Mouse (Mus musculus) heart, adult 2 months (tissue): ENCODE measurements around the gene Inafm2. TPM values are rescaled to one million over a fixed set of nuclear protein-coding genes. Genes with fewer than 3 reads are reported as not detected.

Experiments
- DNase-seq, 2 experiments: peaks; one replicate each; pipeline ENCODE4 v3.0.0; 2021
- H3K27ac ChIP-seq: fragments of 200-600 bp; 2 replicates; pipeline ENCODE4 v1.8.1; 2022
- H3K27me3 ChIP-seq: fragments of 200-500 bp; 2 replicates; pipeline ENCODE4 v1.6.1; 2012; ENCODE audit warnings: mild to moderate bottlenecking, low read length, inconsistent platforms, mixed read lengths; ENCODE audit not compliant: control insufficient read depth, insufficient read depth
- H3K36me3 ChIP-seq: fragments of 200-500 bp; 2 replicates; pipeline ENCODE4 v1.6.1; 2012; ENCODE audit warnings: low read length, inconsistent platforms; ENCODE audit not compliant: control insufficient read depth, insufficient read depth
- H3K4me1 ChIP-seq: fragments of 200-500 bp; 2 replicates; pipeline ENCODE4 v1.6.1; 2011; ENCODE audit warnings: low read length; ENCODE audit not compliant: control insufficient read depth, insufficient read depth
- H3K4me3 ChIP-seq: fragments of 200-600 bp; 2 replicates; pipeline ENCODE4 v1.8.1; 2022
- H3K79me2 ChIP-seq: fragments of 200-500 bp; replicated peaks from 2 replicates; pipeline ENCODE4 v1.6.1; 2012; ENCODE audit warnings: mild to moderate bottlenecking, inconsistent platforms, low read length, moderate library complexity, mixed read lengths; ENCODE audit not compliant: control insufficient read depth, insufficient read depth
- H3K9ac ChIP-seq: fragments of 200-500 bp; 2 replicates; pipeline ENCODE4 v1.6.1; 2012; ENCODE audit warnings: low read depth, mild to moderate bottlenecking, control low read depth, inconsistent platforms, low read length, mixed read lengths
- CTCF ChIP-seq: fragments of 200-600 bp; IDR thresholded peaks from 2 replicates; pipeline ENCODE4 v1.8.1; 2022; ENCODE audit warnings: antibody characterized with exemption, mild to moderate bottlenecking, moderate library complexity
- EP300 ChIP-seq: fragments of 200-500 bp; IDR thresholded peaks from 2 replicates; pipeline ENCODE4 v1.6.1; 2011; ENCODE audit warnings: low read depth, low read length, control low read depth; ENCODE audit not compliant: insufficient read depth
- POLR2A ChIP-seq: fragments of 200-500 bp; IDR thresholded peaks from 2 replicates; pipeline ENCODE4 v1.6.1; 2011; ENCODE audit warnings: mild to moderate bottlenecking, low read depth, low read length, control low read depth; ENCODE audit not compliant: insufficient read depth
- WGBS: fragments of 180-500 bp; shearing (Covaris S2); methylation state at CpG from one replicate; pipeline ENCODE4 v1.1.7; 2018; 5-methylcytosine and 5-hydroxymethylcytosine counted together
- intact Hi-C: fragments of 180-260 bp; cut with DNase I; formaldehyde crosslinking; loops from one replicate; pipeline ENCODE4 v1.15.1; 2025
- polyA plus RNA-seq: library from polyadenylated mRNA; depleted of rRNA; stranded (reverse); fragments of >200 nt; gene quantifications from 2 replicates; pipeline ENCODE4 v1.2.3, GENCODE M21; 2012
- total RNA-seq, 2 experiments: library from RNA; stranded (reverse); gene quantifications; 2 replicates each; pipeline ENCODE4 v1.2.3; 2021

The Inafm2 gene
- total and polyA plus RNA-seq, 3 experiments: 8.8 to 34.9 (median 31.8) TPM

GRCm38 (mm10) chr2:118759828-118760227, 14.3 kb downstream of the Inafm2 start:
- peak in 1 of 2 experiments; percentile 61 for DNase-seq
- Histone ChIP-seq H3K36me3 (peaks cover 3% of the 10 kb centered on the region; the same call in 1 of the 2 replicates), H3K79me2 (no peaks in the 10 kb centered on the region), H3K27ac (no peak overlapping the region; the same call in 1 of the 2 replicates), H3K4me1 (peaks cover 19% of the 10 kb centered on the region), H3K9ac (peak overlapping the region; percentile 18; the same call in 1 of the 2 replicates), H3K4me3 (no peak overlapping the region), H3K27me3 (no peaks in the 10 kb centered on the region)
- TF ChIP-seq CTCF (peak; percentile 75), EP300 (no peak)
- intact Hi-C loops: loop anchor here (1.0 to 10.0 kb wide), 4 partner anchors 13 to 425 kb away; partner anchors contain the start of gene Ivd
- 26% methylated on average over 8 of the region's 8 CpGs for WGBS

GRCm38 (mm10) chr2:118760311-118761025, 14.9 kb downstream of the Inafm2 start:
- intact Hi-C loops: loop anchor here (1.0 to 10.0 kb wide), 3 partner anchors 13 to 424 kb away; partner anchors contain the start of gene Ivd
- Histone ChIP-seq H3K27ac (peak overlapping the region; percentile 92), H3K4me1 (peaks cover 19% of the 10 kb centered on the region), H3K9ac (peak overlapping the region; percentile 84; the same call in 1 of the 2 replicates), H3K79me2 (no peaks in the 10 kb centered on the region), H3K27me3 (no peaks in the 10 kb centered on the region), H3K4me3 (no peak overlapping the region), H3K36me3 (peaks cover 3% of the 10 kb centered on the region; the same call in 1 of the 2 replicates)
- no peak for DNase-seq
- WGBS: 72% methylated on average over 11 of the region's 11 CpGs
- no peak for TF ChIP-seq EP300
- TF ChIP-seq POLR2A: no peak
- no peak for TF ChIP-seq CTCF

- Histone ChIP-seq H3K9ac (peak overlapping the region; percentile 84), H3K79me2 (no peaks in the 10 kb centered on the region), H3K27me3 (no peaks in the 10 kb centered on the region), H3K27ac (peak overlapping the region; percentile 92), H3K36me3 (peaks cover 3% of the 10 kb centered on the region; the same call in 1 of the 2 replicates), H3K4me3 (peak overlapping the region; percentile 56), H3K4me1 (peaks cover 19% of the 10 kb centered on the region)
- DNase-seq: no peak
- no peak for TF ChIP-seq EP300
- TF ChIP-seq POLR2A: no peak
- peak; percentile 49 for TF ChIP-seq CTCF
- intact Hi-C loops: loop anchor here (5.0 to 10.0 kb wide), 2 partner anchors 101 to 423 kb away; partner anchors contain the start of gene Ivd
- 67% methylated on average over 12 of the region's 12 CpGs for WGBS
Observed at GRCm38 (mm10) chr2:118761358-118761757, 15.8 kb downstream of the Inafm2 start.

- H3K79me2 ChIP-seq: no peaks in the 10 kb centered on the region
- 4% methylated on average over 29 of the region's 29 CpGs for WGBS
- TF ChIP-seq CTCF (no peak), POLR2A (peak; percentile 83), EP300 (peak; percentile 43; the same call in 1 of the 2 replicates)
- peak; percentile 93 for DNase-seq
- peak within 1 kb of the TSS; percentile 56 for H3K4me3 ChIP-seq
- H3K9ac ChIP-seq: peak within 1 kb of the TSS; percentile 84
- intact Hi-C loops: loop anchor here (5.0 to 10.0 kb wide), 2 partner anchors 100 to 423 kb away; partner anchors contain the start of gene Ivd
- H3K36me3 ChIP-seq: peaks cover 3% of the 10 kb centered on the region; the same call in 1 of the 2 replicates
- no peaks in the 10 kb centered on the region for H3K27me3 ChIP-seq
- peaks cover 19% of the 10 kb centered on the region for H3K4me1 ChIP-seq
- H3K27ac ChIP-seq: peak within 1 kb of the TSS; percentile 92
Observed at GRCm38 (mm10) chr2:118761906-118762783, 16.6 kb downstream of the Inafm2 start, which contains the start of gene Ccdc9b. Ccdc9b (minus strand) TSS chr2:118762661.

GRCm38 (mm10) chr2:118762784-118763148, 17.2 kb downstream of the Inafm2 start:
- no peak for DNase-seq
- TF ChIP-seq EP300: no peak
- 0 out of 2 replicates have a peak, but pooled peaks have one; percentile 38 for TF ChIP-seq POLR2A
- Histone ChIP-seq H3K4me3 (peak overlapping the region; percentile 56), H3K9ac (peak overlapping the region; percentile 84), H3K27me3 (no peaks in the 10 kb centered on the region), H3K79me2 (no peaks in the 10 kb centered on the region), H3K27ac (peak overlapping the region; percentile 92), H3K4me1 (peaks cover 19% of the 10 kb centered on the region), H3K36me3 (peaks cover 3% of the 10 kb centered on the region; the same call in 1 of the 2 replicates)
- 5% methylated on average over 10 of the region's 10 CpGs for WGBS
- intact Hi-C loops: loop anchor here (5.0 to 10.0 kb wide), 2 partner anchors 100 to 422 kb away; partner anchors contain the start of gene Ivd
